Mouse (Mus musculus) limb, embryonic 12.5 days (tissue): Measurements from ENCODE around the gene Nsl1. TPM values are rescaled to one million over a fixed set of nuclear protein-coding genes. Genes with fewer than 3 reads are reported as not detected.

ENCODE experiments used
- ATAC-seq: fragments of 200-750 bp; cut with Nextera tagmentation; 2 replicates; pipeline ENCODE4 v1.8.0; 2017; ENCODE audit warnings: low read depth, moderate TSS enrichment; ENCODE audit not compliant: insufficient number of reproducible peaks, insufficient read depth, low FRiP score, low TSS enrichment
- H3K27ac ChIP-seq: fragments of 300-500 bp; sonication (generic); 2 replicates; pipeline ENCODE4 v1.5.1; 2016; ENCODE audit warnings: mild to moderate bottlenecking, moderate library complexity
- H3K27me3 ChIP-seq: fragments of 300-500 bp; sonication (generic); 2 replicates; pipeline ENCODE4 v1.6.1; 2016; ENCODE audit warnings: mild to moderate bottlenecking, moderate library complexity
- H3K36me3 ChIP-seq: fragments of 300-500 bp; sonication (generic); 2 replicates; pipeline ENCODE4 v1.6.1; 2016; ENCODE audit warnings: mild to moderate bottlenecking, moderate library complexity
- H3K4me1 ChIP-seq: fragments of 300-500 bp; sonication (generic); replicated peaks from 2 replicates; pipeline ENCODE4 v1.6.1; 2016
- H3K4me2 ChIP-seq: fragments of 300-500 bp; sonication (generic); 2 replicates; pipeline ENCODE4 v1.6.1; 2016; ENCODE audit warnings: mild to moderate bottlenecking, moderate library complexity
- H3K4me3 ChIP-seq: fragments of 300-500 bp; sonication (generic); replicated peaks from 2 replicates; pipeline ENCODE4 v1.5.1; 2016; ENCODE audit warnings: mild to moderate bottlenecking
- H3K9ac ChIP-seq: fragments of 300-500 bp; sonication (generic); replicated peaks from 2 replicates; pipeline ENCODE4 v1.6.1; 2016; ENCODE audit warnings: mild to moderate bottlenecking, moderate library complexity
- H3K9me3 ChIP-seq: fragments of 300-500 bp; sonication (generic); 2 replicates; pipeline ENCODE4 v1.6.1; 2016; ENCODE audit warnings: mild to moderate bottlenecking, moderate library complexity
- WGBS: fragments of 180-500 bp; shearing (Covaris S2); methylation state at CpG from one replicate; pipeline ENCODE4 v1.1.7; 2016; 5-methylcytosine and 5-hydroxymethylcytosine counted together
- polyA plus RNA-seq: library from polyadenylated mRNA; unstranded; fragments of >200 nt; fragmentation: Nextera tagmentation; extraction: Ambion mirVana; gene quantifications from 2 replicates; pipeline ENCODE4 v1.2.1, GENCODE M21; 2016

Nsl1 gene
- polyA plus RNA-seq, 1 experiment from 2014 or later: 33.2 TPM

DNA sequence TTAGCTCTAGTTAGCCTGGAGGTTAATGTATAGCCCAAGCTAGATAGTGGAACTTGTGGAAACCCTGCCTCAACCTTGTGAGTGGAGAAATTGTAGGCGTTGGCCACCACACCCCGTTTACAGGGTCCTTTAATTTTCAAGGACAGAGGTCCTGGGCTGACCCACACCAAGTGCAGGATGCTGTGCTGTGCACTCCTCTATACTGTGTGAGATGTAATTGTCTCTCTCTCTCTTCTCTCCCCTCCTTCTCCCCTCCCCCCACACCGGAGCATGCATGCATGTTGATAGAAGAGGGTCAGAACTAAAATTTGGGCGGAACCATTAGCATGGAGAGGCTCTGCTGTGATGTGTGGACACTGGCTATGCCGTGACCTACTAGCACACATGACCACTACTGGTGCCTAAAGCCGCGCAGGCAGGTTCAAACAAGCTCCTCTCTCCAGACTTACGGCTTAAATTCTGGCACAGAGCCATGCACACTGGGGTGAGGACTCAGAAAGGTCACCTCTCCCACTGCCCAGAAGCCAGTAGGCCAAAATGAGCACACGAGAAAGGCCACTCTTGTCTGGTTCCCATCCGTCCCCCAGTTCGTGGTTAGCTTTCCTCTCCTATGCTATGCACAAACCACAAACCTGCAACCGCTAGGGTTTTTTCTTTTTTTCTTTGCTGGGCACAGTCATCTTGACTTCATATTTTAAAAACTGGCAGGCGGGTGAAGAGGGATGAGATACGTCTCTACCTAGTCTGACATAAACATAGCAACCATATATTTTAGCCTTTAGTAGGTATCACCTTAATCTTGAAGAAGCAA, 34.3 kb downstream of the Nsl1 start:
- 55% methylated on average over 14 of the region's 14 CpGs for WGBS
- ATAC-seq: no peak
- Histone ChIP-seq H3K27me3 (peaks cover 27% of the 10 kb centered on the region), H3K4me1 (peaks cover 22% of the 10 kb centered on the region), H3K4me3 (peak overlapping the region; percentile 62), H3K36me3 (no peaks in the 10 kb centered on the region), H3K9me3 (0 out of 2 replicates have a peak, but pooled peaks cover 4% of the 10 kb centered on the region), H3K4me2 (peak overlapping the region; percentile 97), H3K27ac (no peak overlapping the region), H3K9ac (no peak overlapping the region; the same call in 1 of the 2 replicates)

DNA sequence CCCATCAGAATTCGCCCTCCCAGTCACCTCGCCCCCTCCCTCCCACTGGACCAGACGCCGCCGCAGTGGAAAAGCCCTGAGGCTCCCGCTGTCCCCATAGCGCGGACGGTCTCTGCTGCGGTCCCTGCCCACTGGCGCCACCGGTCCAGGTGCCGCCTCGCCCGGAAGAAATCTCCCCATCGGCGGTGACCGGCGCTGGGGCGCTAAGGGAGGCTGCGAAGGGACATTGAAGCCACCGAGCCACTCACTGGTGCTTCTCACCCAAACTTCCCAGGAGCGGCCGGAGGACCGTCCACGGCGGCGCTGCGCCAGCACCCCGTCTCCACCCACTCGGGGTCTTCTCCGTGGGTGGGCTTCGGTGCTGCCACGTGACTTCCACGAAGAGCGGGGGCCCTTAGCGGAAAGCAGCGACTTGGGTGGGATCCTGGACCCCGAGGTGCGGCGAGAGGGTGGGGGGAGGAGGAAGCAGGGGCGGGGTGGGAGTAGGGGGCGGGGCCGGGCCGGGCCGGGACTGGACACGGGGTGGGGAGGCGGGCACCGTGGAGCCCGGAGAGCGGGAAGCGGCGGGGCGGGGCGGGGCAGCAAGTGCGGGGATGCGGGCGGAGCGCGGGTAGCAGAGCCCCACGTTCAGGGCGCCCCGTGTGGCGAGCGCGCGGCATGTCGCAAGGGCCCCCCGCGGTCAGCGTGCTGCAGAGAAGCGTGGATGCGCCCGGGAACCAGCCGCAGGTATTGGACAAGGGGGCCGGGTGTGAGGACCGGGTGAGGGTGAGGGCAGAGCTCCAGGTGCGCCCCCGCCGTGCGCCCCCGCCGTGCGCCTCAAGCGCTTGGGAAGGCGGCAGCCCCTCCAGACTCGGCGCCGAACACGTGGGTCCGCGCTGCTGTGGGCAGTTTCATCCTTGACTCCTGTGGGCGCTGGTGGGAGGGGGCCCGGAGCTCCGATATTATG, 35.3 kb downstream of the Nsl1 start, which contains the start of gene Batf3:
Gene Batf3, plus strand, starts transcription at position 46 of the 946 bp plus-strand sequence.
- Histone ChIP-seq H3K9ac (peak within 1 kb of the TSS; percentile 69), H3K9me3 (0 out of 2 replicates have a peak, but pooled peaks cover 4% of the 10 kb centered on the region), H3K36me3 (no peaks in the 10 kb centered on the region), H3K27me3 (peaks cover 27% of the 10 kb centered on the region), H3K4me2 (peak within 1 kb of the TSS; percentile 97), H3K27ac (peak within 1 kb of the TSS; percentile 64; the same call in 1 of the 2 replicates), H3K4me3 (peak within 1 kb of the TSS; percentile 62), H3K4me1 (peaks cover 22% of the 10 kb centered on the region)
- peak; percentile 63; the same call in 1 of the 2 replicates for ATAC-seq
- under 1% methylated on average over 80 of the region's 95 CpGs for WGBS

DNA sequence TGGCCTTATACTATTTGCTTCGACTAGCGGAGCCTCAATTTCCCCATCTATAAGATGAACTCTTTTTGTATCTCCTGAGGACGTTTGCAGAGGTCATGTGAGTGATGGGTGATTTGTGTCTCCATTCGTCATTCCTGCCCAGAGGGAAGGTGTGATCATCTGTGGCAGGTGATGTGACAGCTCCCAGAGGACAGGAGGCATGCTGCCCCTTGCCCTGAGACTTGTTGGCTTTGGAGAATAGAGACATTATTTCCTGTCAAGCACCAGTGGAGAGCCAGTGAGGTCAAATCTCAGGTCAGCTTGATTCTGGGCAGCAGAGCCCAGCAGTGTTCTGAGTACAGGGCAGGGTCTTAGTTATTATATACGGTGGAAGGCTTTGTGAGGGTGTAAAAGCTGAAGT, 36.3 kb downstream of the Nsl1 start:
- Histone ChIP-seq H3K4me3 (peak overlapping the region; percentile 62), H3K9me3 (0 out of 2 replicates have a peak, but pooled peaks cover 4% of the 10 kb centered on the region), H3K27ac (no peak overlapping the region), H3K4me2 (peak overlapping the region; percentile 97), H3K9ac (no peak overlapping the region), H3K4me1 (peaks cover 22% of the 10 kb centered on the region), H3K27me3 (peaks cover 27% of the 10 kb centered on the region), H3K36me3 (no peaks in the 10 kb centered on the region)
- WGBS: 38% methylated on average over 5 of the region's 5 CpGs
- ATAC-seq: no peak

DNA sequence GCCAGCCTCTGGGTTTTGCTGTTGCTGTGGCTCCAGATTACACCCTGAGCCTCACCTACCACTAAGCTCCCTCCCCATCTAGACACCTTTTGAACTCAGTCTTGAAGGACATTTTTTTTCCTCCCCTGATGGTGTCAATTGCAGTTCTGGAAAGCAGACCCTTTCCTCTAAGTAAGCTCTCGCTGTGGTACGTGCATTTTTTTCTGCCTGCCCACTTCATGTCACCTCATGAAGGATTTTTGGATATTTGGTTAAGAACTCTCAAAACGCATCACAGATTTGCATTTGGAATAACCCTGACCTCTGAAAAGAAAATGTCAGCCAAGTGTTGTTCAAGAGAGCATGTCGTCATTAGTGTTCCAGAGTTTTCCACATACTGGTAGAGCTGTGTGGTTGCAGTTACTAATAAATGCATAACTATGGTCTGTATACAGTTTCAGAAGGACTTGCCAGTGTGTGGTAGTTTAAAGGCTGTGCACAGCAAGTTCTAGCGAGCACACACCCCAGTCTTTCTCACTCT, 37.0 kb downstream of the Nsl1 start:
- Histone ChIP-seq H3K9me3 (0 out of 2 replicates have a peak, but pooled peaks cover 4% of the 10 kb centered on the region), H3K36me3 (no peaks in the 10 kb centered on the region), H3K27ac (no peak overlapping the region), H3K27me3 (peaks cover 27% of the 10 kb centered on the region), H3K9ac (no peak overlapping the region), H3K4me1 (peaks cover 22% of the 10 kb centered on the region), H3K4me2 (0 out of 2 replicates have a peak overlapping the region, but pooled peaks have one; percentile 97), H3K4me3 (no peak overlapping the region)
- 71% methylated on average over 5 of the region's 5 CpGs for WGBS
- no peak for ATAC-seq

DNA sequence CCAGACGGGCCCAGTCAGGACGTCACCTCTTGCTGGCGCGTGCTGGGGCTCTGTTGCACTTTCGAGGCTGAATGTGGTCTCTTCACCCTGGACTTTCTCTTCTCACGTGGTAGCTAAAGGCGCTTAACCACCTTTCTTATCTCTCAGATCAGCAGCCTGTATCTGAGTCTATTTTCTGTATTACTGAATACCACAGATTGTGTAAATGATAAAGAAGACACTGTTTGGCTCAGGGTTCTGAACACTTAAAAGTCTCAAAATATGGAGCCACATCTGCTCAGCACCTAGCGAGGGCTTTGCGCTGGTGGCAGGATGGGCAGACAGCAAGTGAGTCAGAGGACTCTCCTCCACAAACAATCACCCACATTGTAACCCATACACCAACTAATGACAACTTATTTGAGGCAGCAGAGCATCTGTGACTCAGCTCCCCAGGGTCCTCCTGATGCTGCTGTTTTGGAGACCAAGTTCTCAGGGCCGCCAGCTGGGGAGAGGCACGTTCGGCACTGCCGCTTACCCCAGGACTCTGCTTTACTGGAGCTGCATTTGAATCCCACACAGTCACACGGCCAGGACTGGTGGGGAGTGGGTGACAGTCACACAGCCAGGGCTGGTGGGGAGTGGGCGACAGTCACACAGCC, 40.0 kb downstream of the Nsl1 start:
- H3K9me3 ChIP-seq: 0 out of 2 replicates have a peak, but pooled peaks cover 4% of the 10 kb centered on the region
- H3K4me3 ChIP-seq: no peak overlapping the region
- H3K27ac ChIP-seq: no peak overlapping the region
- 75% methylated on average over 15 of the region's 15 CpGs for WGBS
- no peak for ATAC-seq
- H3K27me3 ChIP-seq: peaks cover 21% of the 10 kb centered on the region
- no peak overlapping the region for H3K4me2 ChIP-seq
- H3K4me1 ChIP-seq: peaks cover 11% of the 10 kb centered on the region
- no peak overlapping the region for H3K9ac ChIP-seq
- no peaks in the 10 kb centered on the region for H3K36me3 ChIP-seq

DNA sequence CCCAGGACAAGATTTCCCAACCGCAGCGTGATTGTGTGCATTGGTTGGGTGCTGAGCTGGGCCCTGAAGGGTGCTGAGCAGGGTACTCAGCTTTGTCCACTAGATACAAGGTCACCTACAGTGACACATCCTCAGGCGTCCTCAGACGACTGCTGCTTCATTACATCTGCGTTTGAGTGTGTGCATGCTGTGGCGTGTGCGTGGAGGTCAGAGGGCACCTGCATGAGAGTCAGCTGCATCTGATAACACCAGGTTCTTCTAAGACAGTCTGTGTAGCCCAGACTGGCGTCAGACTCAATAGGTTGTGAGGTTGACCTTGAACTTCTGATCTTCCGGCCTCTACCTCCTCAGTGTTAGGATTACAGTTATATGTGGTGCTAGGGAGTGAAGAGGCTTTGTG, 42.4 kb downstream of the Nsl1 start:
- Histone ChIP-seq H3K4me3 (no peak overlapping the region), H3K36me3 (no peaks in the 10 kb centered on the region)
- WGBS: 82% methylated on average over 9 of the region's 9 CpGs

DNA sequence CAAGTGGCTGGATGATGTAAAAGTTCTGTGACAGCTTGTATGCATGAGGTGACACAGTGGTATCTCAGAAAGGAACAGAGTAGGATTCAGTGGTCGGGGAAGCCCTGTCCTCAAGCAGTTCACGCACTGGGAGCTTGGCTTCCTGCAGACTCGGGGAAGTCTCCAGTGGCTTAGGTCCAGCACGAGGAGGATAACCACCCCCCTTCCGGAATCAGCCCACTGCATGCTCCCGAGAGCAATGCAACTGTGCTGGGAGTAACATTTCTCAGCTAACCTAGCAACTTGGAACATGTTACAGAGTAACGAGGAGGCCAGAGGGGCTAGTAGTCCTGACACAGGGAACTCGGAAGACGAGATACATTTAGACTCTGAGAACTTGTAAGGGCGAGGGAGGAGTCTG, 44.5 kb downstream of the Nsl1 start:
- no peak overlapping the region for H3K4me2 ChIP-seq
- no peaks in the 10 kb centered on the region for H3K36me3 ChIP-seq
- ATAC-seq: no peak
- no peaks in the 10 kb centered on the region for H3K27me3 ChIP-seq
- no peak overlapping the region for H3K4me3 ChIP-seq
- H3K9me3 ChIP-seq: no peaks in the 10 kb centered on the region
- H3K9ac ChIP-seq: no peak overlapping the region
- H3K4me1 ChIP-seq: peaks cover 8% of the 10 kb centered on the region; the same call in 1 of the 2 replicates
- H3K27ac ChIP-seq: no peak overlapping the region
- WGBS: 64% methylated on average over 10 of the region's 10 CpGs

More for the DNA sequence above, 42.4 kb downstream of the Nsl1 start:
- H3K9me3 ChIP-seq: 0 out of 2 replicates have a peak, but pooled peaks cover 4% of the 10 kb centered on the region
- no peak overlapping the region for H3K27ac ChIP-seq
- H3K27me3 ChIP-seq: peaks cover 1% of the 10 kb centered on the region; the same call in 1 of the 2 replicates
- H3K9ac ChIP-seq: no peak overlapping the region
- no peaks in the 10 kb centered on the region for H3K4me1 ChIP-seq
- no peak overlapping the region for H3K4me2 ChIP-seq
- ATAC-seq: no peak

DNA sequence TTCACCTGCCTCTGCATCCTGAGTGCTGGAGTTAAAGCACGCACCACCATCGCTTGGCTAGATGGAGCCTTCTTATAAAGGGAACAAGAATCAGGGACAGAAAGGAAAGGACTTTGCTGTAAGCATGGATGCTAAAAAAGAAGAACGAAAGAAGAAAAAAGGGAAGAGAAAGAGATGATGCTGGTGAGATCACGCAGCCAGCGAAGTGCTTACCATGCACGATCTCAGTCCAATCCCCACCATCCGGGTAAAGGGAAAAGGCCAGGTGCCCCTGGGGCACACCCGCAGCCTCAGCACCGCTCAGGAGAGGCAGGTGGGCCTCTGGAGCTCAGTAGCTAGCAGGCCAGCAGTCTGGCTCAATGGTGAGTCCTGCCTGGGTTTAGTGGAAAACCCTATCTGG, 47.1 kb downstream of the Nsl1 start:
- Histone ChIP-seq H3K36me3 (no peaks in the 10 kb centered on the region), H3K4me1 (peaks cover 8% of the 10 kb centered on the region; the same call in 1 of the 2 replicates)
- 92% methylated on average over 9 of the region's 9 CpGs for WGBS

DNA sequence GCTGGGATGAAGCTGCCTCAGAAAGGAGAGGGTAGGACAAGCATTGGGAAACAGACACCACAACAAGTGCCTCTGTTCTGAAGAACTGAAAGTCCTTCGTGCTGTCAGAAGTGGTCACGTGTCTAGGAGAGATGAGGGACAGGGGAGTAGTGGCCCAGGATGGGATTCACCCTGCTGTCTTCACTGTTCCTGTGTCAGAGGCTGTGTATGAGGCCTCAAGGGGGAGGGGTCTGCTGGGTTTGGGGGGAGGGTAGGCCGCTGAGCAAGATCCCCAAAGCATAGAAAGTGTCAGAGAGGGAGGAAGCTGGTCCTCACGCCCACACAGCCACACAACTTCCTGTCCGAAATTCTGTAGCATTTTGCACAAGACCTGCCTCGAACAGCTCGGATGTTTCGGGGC, 48.3 kb downstream of the Nsl1 start:
- Histone ChIP-seq H3K4me3 (no peak overlapping the region), H3K4me1 (peaks cover 8% of the 10 kb centered on the region; the same call in 1 of the 2 replicates), H3K36me3 (no peaks in the 10 kb centered on the region), H3K27ac (no peak overlapping the region), H3K27me3 (no peaks in the 10 kb centered on the region), H3K4me2 (no peak overlapping the region), H3K9me3 (no peaks in the 10 kb centered on the region), H3K9ac (no peak overlapping the region)
- WGBS: 61% methylated on average over 8 of the region's 8 CpGs
- no peak for ATAC-seq

More for the DNA sequence above, 47.1 kb downstream of the Nsl1 start:
- H3K9me3 ChIP-seq: no peaks in the 10 kb centered on the region
- ATAC-seq: no peak
- H3K27ac ChIP-seq: no peak overlapping the region
- no peak overlapping the region for H3K4me2 ChIP-seq
- no peak overlapping the region for H3K4me3 ChIP-seq
- H3K27me3 ChIP-seq: no peaks in the 10 kb centered on the region
- no peak overlapping the region for H3K9ac ChIP-seq

DNA sequence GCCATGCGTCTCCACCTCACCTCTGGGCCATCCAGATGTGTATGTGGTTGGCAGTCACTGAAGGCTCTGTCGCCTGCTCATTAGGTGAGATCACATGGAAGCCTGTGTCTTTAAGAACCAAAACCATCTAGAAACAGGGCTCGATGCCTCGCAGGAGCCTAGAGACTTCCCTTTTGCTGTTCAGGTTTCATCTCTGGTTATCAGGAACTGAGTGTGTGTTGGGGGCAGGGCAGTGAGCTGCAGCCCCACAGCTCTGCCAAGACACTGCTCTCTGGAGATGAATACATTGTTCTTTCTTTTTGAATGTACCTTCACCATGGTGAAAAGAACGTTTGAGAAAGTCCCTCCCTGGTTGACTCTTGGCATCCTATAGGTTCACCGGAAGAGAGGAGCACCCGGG, 52.1 kb downstream of the Nsl1 start:
- 71% methylated on average over 7 of the region's 7 CpGs for WGBS
- no peak overlapping the region for H3K4me3 ChIP-seq
- ATAC-seq: no peak

More for the DNA sequence above, 52.1 kb downstream of the Nsl1 start:
- Histone ChIP-seq H3K27ac (no peak overlapping the region), H3K4me1 (peaks cover 8% of the 10 kb centered on the region; the same call in 1 of the 2 replicates), H3K9ac (no peak overlapping the region), H3K4me2 (no peak overlapping the region), H3K9me3 (no peaks in the 10 kb centered on the region), H3K36me3 (no peaks in the 10 kb centered on the region), H3K27me3 (no peaks in the 10 kb centered on the region)
